In genomic region chr9:98300582-98300981, GRCm38 (mm10) we compare ENCODE assay signal across 14 mouse cellular contexts.
"Had no signal": no experiment of that assay in that cellular context is flagged by ENCODE, and none has a peak within 500 bp of the region (broad histone marks: within the 10 kb centered on the region; RNA-seq: fewer than 3 reads in every experiment).

No protein-coding gene starts in this region.

- H3K9me3 ChIP-seq: intestine, embryonic 15.5 days; limb, embryonic 13.5 days; midbrain, embryonic 10.5 days; neural tube, embryonic 15.5 days had no signal

- H3K4me2 ChIP-seq: intestine, embryonic 15.5 days; limb, embryonic 13.5 days; neural tube, embryonic 15.5 days had no signal

- ATAC-seq: intestine, embryonic 15.5 days had no signal

- H3K36me3 ChIP-seq: intestine, embryonic 15.5 days; limb, embryonic 13.5 days; midbrain, embryonic 10.5 days; neural tube, embryonic 15.5 days had no signal

- H3K27ac ChIP-seq: intestine, embryonic 15.5 days; layer of hippocampus, adult 2 months; limb, embryonic 13.5 days; midbrain, embryonic 10.5 days; neural tube, embryonic 15.5 days had no signal

- H3K9ac ChIP-seq: intestine, embryonic 15.5 days; limb, embryonic 13.5 days; neural tube, embryonic 15.5 days had no signal

- H3K4me3 ChIP-seq: intestine, embryonic 15.5 days; layer of hippocampus, adult 2 months; limb, embryonic 13.5 days; midbrain, embryonic 10.5 days; myocyte; neural tube, embryonic 15.5 days had no signal

- H3K27me3 ChIP-seq: intestine, embryonic 15.5 days; limb, embryonic 13.5 days; neural tube, embryonic 15.5 days had no signal

- DNase-seq: kidney, adult 2 months; kidney, postnatal 36 days; left cerebral cortex, postnatal 4 days; lung, adult 18-20 months; midbrain, embryonic 14.5 days; right cerebral cortex, adult 18-20 months; right cerebral cortex, postnatal 25 days; thymus, postnatal 36 days had no signal
